Mouse (Mus musculus) ovary, postnatal 14 days (tissue): Measurements from ENCODE around the gene Spocd1.

ENCODE experiments used
- DNase-seq: peaks from one replicate; pipeline ENCODE4 v3.0.0; 2022; ENCODE audit warnings: low spot score

The Spocd1 gene

DNA sequence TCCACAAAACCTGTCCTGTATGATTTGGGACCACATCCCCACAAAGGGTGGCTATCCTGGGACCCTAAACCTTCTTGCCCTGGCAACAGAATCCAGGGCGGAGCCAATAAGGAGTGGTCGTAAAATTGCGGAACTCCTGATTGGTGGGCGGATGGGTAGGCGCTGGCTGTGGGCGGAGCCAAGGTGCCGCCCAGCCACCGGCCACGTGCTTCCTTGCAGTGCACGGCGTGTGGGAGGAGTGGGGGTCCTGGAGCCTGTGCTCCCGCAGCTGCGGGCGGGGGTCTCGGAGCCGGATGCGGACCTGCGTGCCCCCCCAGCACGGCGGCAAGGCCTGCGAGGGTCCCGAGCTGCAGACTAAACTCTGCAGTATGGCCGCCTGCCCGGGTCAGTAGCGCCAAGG, 77.5 kb downstream of the Spocd1 start:
- DNase-seq, result no peak
